Mouse (Mus musculus): ENCODE data around the gene Gosr1. TPM values are rescaled to one million over a fixed set of nuclear protein-coding genes. Genes with fewer than 3 reads are reported as not detected.
A peak's percentile ranks its signal among the peaks of the same experiment; 100 is the strongest.
"Not testable (repeated sequence)": the region's sequence is repeated elsewhere in the genome, so short reads cannot be mapped to it uniquely, and the experiment has no call there.

Gene Gosr1
- 10 to 100 TPM; 36.6 to 41.2 TPM for total RNA-seq (2021)

DNA sequence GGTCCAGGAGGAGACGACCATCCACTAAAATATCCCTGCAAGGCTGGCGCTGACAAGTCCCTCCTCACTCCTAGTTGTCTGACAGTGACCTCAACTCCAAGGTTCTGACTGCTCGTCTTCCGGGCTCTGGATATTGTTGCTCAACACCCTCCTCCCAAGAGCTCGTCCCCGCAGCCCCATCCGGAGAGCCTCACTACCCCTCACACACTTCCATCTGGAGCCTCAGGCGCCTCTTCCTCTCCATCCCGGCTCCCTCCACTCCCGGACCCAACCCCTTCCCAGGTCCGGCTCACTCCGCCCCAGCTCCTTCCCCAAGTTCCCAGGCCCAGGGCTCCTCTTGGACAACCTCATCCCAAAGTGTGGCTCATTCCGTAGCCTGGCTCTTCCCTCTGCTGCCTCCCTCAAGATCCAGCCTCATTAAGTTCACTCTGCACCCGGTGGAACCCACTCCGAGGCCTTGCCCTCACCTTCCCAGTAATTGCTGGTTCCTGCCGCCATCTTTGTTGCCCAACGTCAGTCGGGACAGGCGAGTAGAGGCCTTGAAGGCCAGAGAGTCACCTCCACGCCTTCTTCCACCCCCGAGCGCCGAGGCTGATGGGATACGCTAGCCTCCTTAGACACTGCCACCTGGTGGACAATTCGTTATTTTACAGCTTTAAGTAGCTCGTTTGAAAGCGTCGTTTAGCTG is at the start of gene Gosr1:
Gene Gosr1 (minus strand): TSS at position 527 of the 688 bp plus-strand sequence.
- intact Hi-C loops (cut with DNase I) = loop anchor here (5.0 kb wide), 1 partner anchor 86 kb away; the partner anchor contains the start of gene Trarg1
- DNase-seq = peak; percentile 94

DNA sequence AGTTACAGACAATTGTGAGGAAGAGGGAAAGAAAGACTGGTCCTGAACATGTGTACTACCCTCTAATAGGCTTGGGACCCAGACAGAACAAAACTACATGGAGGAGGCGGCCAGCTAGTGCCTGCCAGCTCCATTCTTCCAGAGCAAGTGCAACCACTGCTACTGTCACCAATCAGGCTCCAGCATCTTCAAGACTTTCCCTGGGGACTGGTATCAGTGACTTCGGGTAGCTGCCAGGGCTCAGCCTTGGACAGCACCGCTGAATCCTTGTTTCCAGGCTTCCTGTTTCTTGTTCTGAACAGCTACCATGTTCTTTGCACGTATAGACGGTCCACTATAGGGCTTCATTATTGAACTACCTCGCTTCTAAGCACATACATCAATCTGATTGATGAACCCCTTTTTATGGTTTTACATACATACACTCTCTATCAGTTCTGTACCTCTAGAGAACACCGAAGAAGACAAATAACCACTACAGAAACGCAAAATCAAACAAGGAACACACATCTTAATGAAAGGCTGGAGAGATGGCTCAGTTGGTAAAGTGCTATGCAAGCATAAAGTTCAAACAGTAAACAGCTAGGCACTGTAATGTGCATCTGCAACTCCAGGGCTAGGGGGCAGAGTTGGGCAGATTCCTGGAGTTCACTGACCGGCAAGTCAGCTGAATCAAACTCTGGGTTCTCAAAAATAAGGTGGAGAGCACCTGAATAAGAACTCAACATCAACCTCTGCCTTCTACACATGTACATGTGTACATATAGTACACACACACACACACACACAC is 47.5 kb upstream of the Gosr1 start:
- no peak for DNase-seq
- intact Hi-C loops (cut with DNase I) = no loop called here

GRCm38 (mm10) chr11:76809450-76809849 is 46.1 kb upstream of the Gosr1 start:
- intact Hi-C loops (cut with DNase I) = no loop called here
- DNase-seq = no peak

GRCm38 (mm10) chr11:76808550-76808949 is 45.2 kb upstream of the Gosr1 start:
- no peak for DNase-seq
- intact Hi-C loops (cut with DNase I) = no loop called here

GRCm38 (mm10) chr11:76807007-76807679 is 43.8 kb upstream of the Gosr1 start:
- no peak for DNase-seq
- intact Hi-C loops (cut with DNase I) = no loop called here

DNA sequence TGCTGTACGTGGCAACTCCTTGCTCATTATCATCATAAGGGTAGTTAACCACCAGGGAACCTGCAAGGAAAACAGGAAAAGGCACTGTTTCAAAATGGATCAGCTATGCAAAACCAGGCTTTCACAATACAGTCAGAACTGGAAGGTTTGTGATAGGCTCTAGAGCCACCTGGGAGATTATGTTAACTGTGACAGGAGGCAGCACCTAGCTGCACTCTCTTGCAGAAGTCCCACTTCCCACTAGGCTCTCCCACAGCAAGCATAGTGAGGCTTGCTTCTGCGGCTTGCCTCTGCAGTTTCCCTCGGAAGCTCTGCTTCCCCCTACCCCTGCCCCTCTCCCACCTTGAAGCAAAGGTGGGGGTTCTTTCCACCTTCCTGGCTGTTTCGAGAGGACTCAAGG is 42.6 kb upstream of the Gosr1 start:
- no peak for DNase-seq
- intact Hi-C loops (cut with DNase I) = no loop called here

DNA sequence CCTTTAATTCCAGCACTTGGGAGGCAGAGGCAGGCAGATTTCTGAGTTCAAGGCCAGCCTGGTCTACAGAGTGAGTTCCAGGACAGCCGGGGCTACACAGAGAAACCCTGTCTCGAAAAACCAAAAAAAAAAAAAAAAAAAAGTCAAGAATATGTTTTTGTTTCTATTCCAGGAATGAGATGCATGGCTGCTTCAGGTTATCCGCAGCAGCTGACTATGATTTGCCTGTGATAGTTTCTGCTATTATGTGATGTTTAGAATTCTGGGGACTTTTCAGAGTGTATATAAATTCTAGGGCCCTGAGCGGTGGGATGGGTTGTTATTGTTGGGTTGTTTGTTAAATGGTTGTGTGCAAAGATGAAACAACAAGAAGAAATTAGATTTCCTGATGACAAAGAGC is 41.7 kb upstream of the Gosr1 start:
- intact Hi-C loops (cut with DNase I); DNase-seq: not testable (repeated sequence)

DNA sequence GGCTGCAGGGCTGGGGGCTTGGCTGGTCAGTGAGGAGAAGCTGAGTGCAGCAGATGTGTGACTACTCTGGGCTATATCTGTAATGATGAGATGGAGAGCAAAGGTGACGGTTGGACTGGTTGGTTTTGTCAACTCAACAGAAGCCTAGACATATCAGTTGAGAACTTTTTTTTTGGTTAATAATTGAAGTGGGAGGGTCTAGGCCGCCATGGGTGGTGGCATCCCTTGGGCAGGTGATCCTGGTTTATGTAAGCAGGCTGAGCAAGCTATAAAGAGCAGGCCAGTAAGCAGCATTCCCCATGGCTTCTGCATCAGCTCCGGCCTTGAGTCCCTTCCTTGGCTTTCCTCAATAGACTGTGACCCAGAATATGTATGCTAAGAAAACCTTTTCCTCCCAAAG is 39.9 kb upstream of the Gosr1 start:
- intact Hi-C loops (cut with DNase I) = no loop called here
- no peak for DNase-seq

DNA sequence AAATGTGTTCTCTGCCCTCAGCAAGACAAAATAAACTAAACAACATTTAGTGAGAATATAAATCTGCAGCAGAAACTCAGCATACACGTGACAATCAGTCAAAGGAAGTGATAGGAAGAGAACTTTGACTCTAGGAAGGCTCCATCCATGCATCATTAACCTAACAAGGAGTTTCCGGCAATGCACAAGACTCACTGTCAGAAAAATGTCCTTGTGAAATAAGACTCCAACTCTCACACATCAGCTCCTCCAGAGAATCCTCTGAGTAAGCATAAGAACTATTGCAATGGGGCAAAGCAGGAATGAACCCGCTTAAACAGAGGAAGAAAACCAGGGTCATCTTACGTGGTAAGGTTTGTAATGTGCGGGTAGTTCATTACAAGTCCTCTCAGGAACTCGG is 33.9 kb upstream of the Gosr1 start:
- DNase-seq = no peak
- intact Hi-C loops (cut with DNase I) = loop anchor here (5.0 kb wide), 1 partner anchor 155 kb away; no protein-coding TSS in a partner anchor

DNA sequence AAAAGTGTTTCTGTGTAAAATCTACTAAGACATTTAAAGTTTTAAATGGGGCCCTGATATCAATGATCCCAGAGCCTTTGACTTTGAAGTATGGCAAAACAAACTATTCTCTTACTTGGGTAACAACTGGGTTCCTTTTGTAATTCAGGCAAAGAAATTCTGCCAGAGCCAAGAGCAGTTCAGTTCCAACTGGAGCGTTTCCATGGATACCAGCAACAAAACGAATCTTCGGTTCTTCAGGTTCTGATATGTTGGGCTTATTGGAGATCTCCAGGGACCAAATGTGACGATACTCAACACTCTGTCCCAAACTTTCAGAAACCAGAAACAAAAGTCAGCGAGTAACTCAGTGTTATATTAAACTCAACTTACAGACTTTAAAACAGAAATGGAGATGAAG is 31.9 kb upstream of the Gosr1 start:
- intact Hi-C loops (cut with DNase I) = loop anchor here (5.0 kb wide), 1 partner anchor 157 kb away; no protein-coding TSS in a partner anchor
- DNase-seq = no peak

DNA sequence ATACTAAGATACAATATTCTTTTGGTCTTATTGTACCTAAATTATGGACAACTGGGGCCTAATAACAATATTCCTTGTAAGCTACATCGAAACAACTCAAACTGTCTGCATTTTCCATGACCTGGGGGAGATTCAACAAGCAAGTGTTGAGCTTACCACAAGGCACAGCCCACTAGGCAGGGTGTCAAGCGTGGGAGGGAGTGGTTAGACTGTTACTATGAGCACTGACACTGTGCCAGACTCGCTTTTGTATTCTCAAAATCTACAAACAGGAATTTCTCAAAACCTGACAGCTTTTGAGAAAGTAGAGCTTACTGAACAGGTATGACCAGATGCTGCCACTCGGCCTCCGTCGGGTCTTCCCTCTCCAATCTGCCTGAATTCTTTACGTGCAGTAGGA is 28.0 kb upstream of the Gosr1 start:
- intact Hi-C loops (cut with DNase I) = no loop called here
- no peak for DNase-seq

DNA sequence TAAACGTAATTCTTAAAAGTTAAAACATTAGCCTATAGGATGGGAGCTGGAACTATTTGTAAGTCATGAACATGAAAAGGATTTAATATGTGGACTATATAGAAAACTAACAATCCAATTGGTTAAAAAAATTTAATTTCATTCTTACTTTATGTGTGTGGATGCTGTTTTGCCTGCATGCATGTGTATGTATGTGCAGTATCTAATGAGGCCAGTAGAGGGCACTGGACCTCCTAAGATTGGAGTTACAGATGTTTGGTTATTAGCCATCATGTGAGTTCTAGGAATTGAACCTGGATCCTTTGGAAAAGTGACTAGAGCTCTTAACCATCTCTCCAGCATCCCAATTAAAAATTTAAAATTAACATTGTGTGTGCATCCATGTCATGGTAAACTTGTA is 25.9 kb upstream of the Gosr1 start:
- peak; percentile 37 for DNase-seq

DNA sequence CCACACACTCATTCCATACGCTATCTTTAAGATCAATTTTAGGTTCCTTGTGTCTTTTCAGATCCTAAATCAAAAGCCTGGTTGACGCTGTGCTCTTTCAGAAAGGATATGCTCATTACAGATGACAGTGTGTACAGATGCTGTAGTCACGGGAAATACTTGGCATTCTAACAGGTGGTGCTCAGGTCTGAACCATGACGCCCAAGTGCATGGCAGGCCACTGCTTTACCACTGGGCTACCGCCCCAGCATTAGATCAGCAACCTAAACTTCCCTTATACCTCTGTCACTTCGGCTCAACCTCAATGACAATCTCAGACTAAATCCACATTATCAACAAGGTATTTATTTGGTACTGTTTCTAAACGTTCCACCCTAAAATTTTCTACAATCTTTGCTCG is 12.2 kb upstream of the Gosr1 start:
- intact Hi-C loops (cut with DNase I) = no loop called here
- DNase-seq = no peak

More for the DNA sequence above, 25.9 kb upstream of the Gosr1 start:
- intact Hi-C loops (cut with DNase I) = no loop called here

DNA sequence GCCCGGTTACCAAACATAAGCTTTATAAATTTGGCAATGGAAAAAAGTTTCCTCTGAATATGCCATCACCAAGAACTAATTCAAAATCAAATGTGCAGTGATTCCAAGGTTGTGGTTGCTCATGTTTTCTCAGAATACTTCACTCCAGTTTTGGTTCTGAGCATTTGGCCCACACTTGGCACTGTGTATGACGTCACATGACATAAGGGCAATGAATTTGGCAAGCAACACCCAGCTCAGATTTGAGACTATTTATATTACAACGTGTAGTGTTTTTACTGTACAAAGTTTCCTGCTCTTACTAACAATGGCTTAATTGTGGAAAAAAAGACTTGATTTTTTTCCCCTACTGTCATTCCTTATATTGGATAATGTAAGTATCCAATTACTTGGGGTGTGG is 10.4 kb upstream of the Gosr1 start:
- intact Hi-C loops (cut with DNase I) = no loop called here
- DNase-seq = no peak

DNA sequence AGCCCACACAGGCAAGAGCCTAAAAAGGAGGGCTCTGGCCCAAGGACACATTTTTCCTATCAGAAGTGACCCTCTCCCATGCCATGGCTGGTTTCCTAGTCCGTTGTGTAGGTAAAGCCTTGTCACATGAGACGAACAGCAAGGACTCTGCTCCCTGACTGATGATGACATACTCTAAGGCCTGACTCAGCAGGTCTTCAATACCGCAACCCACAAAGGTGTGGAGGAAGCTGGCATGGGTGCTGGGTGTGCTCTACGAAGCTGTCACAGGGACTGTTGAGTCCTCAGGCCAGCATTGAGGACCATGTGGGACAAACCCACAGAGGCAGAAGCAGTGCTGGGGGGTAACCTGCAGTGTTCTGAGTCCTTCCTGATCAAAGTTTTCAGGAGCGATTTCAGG is 7.2 kb upstream of the Gosr1 start:
- no peak for DNase-seq
- intact Hi-C loops (cut with DNase I) = no loop called here

DNA sequence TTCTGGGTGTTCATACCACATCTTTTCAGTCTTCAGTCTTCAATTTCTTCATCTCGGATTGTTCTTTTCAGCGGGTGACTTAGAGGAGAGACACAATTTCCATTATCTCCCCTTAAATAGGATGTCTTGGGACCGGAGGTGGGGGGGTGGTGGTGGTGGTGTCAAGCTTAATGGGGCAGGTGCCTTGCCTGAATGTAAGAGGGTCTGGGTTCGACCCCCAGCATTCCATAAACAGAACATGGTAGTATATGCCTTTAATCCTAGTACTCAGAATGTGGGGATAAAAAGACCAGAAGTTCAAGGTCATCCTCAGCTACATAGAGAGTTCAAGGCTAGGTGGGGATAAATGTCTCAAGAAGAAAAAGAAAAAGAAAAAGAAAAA is 353 bp upstream of the Gosr1 start:
- intact Hi-C loops (cut with DNase I) = loop anchor here (5.0 kb wide), 1 partner anchor 86 kb away; the partner anchor contains the start of gene Trarg1
- DNase-seq = no peak

DNA sequence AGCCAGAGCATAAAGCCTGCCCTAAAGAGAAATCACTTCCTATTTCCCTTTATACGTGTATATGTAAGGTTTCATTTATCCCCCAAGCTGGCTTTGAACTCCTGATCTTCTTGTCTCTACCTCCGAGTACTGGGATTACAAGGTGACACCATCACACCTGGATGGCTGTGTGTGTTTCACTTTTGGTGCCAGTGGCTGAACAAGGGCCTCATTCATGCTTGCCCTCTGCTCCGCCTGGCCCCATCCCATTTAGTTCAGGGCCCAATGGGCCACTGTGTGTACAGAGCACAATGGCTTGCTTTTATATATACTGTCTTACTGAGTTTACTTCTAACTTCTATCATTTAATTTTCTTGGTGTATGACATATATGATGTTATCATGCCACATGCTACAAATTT is 11.1 kb downstream of the Gosr1 start:
- no peak for DNase-seq
- intact Hi-C loops (cut with DNase I) = no loop called here

DNA sequence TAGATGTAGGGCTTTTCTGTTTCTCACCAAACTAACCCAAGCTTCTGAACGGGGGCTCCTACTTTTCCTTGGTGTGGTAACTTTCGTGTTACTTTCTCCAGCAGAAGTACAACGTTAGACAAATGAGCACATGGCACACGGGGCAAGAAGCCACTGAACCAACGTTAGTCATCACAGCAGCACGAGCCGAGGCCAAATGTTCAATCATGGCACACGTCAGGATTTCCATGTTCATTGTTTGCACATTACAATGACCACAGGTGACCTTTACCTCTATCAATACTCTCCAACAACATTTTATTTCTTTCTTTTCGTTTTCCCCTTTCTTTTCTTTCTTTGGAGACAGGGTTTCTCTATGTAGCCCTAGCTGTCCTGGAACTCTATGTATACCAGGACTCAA is 14.6 kb downstream of the Gosr1 start:
- intact Hi-C loops (cut with DNase I) = no loop called here
- DNase-seq = no peak

- DNase-seq = no peak
- intact Hi-C loops (cut with DNase I) = no loop called here
Measured at GRCm38 (mm10) chr11:76745921-76746320, 17.5 kb downstream of the Gosr1 start.

- intact Hi-C loops (cut with DNase I) = no loop called here
- peak; percentile 41 for DNase-seq
Measured at GRCm38 (mm10) chr11:76744550-76744949, 18.8 kb downstream of the Gosr1 start.

- DNase-seq = no peak
- intact Hi-C loops (cut with DNase I) = no loop called here
Measured at GRCm38 (mm10) chr11:76742511-76742910, 20.9 kb downstream of the Gosr1 start.
